Mouse (Mus musculus) liver, embryonic 14.5 days (tissue): ENCODE results near the gene Ccdc149.

Experiments
- CTCF ChIP-seq: IDR thresholded peaks from 2 replicates; pipeline ENCODE4 v1.5.1; 2016; ENCODE audit warnings: antibody characterized with exemption, low read depth, control low read depth
- EP300 ChIP-seq: IDR thresholded peaks from 2 replicates; pipeline ENCODE4 v1.6.1; 2016; ENCODE audit warnings: antibody characterized with exemption, low read depth

DNA sequence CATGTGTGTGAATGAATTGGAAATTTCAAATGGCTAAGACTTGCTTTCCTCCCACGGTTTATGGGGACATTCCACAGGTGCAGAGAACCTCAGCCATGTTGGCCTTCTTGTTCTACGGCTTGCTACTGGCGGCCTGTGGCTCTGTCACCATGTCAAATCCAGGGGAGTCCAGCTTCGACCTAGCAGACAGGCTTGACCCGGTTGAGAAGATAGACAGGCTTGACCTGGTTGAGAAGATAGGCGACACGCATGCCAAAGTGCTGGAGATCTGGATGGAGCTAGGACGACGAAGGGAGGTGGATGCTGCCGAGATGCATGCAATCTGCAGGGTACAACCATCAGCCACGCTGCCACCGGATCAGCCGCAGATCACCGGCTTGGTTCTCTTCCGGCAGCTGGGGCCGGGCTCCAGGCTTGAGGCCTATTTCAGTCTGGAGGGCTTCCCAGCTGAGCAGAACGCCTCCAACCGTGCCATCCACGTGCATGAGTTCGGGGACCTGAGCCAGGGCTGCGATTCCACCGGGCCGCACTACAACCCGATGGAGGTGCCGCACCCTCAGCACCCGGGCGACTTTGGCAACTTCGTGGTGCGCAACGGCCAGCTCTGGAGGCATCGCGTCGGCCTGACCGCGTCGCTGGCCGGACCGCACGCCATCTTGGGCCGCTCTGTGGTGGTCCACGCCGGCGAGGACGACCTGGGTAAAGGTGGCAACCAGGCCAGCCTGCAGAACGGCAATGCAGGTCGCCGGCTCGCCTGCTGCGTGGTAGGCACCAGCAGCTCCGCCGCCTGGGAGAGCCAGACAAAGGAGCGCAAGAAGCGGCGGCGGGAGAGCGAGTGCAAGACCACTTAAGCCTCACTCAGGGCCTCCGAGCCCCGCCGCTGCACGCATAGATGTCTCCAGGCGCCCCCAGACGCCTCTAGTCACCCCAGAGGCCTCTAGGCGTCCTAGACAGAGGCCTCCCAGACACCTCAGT is 103.2 kb downstream of the Ccdc149 start:
- TF ChIP-seq CTCF (no peak), EP300 (no peak)
